Comparison of ENCODE assay signal across 17 mouse cellular contexts in the genomic region with DNA sequence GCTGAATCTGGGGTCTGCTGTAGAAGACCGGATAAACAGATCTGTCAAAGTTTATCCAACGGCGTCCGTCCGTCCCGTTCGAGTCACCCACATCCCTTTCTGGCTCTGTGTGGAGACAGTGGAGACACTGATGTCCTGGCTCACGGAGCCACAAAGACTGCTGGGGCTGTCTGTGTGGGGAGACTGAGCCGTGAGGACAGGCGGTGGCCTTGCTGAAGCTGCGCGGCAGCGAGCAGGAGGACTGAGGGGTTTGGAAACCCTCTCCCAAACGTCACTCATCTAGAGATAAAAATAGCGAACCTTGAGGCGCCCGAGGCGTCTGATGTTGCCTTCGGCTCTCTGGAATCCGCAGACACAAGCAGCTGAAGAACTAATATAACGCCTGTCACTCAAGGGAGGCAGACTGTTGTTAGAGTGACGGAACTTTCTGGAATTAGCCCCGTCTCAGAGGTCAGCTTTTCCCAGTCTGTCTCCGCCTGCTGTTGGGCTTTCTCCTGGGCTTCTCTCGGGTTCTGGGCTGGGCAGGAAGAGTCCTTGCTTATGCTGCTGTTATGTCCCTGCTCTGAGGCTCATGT.
DNase-seq lines count a peak whose midpoint lies in the region; ATAC-seq lines count a peak whose summit lies in the region.
"Had no signal": no experiment of that assay in that cellular context is flagged by ENCODE, and none has a peak within 500 bp of the region (broad histone marks: within the 10 kb centered on the region; RNA-seq: fewer than 3 reads in every experiment).

No protein-coding gene starts in this region.

- DNase-seq in adrenal gland, postnatal 14 days: peak; percentile 17
- DNase-seq in adrenal gland, postnatal 25 days: no peak
- DNase-seq in heart, postnatal 25 days (ENCODE audit: low spot score): no peak
- DNase-seq in midbrain, embryonic 14.5 days: peak; percentile 38
- peak; percentile 73 for DNase-seq in skeletal muscle tissue, adult 2 months (ENCODE audit: low read depth, low spot score)
- no peak for DNase-seq in liver, embryonic 11.5 days (ENCODE audit: low spot score)
- DNase-seq: adrenal gland, postnatal 36 days; cerebellum, adult 11-12 months; kidney, postnatal 14 days; left cerebral cortex, postnatal 4 days; right cerebral cortex, postnatal 14 days; thymus, adult 18-20 months had no signal

- 0 out of 2 replicates have a peak, but pooled peaks have one; percentile 46 for ATAC-seq in heart, embryonic 16.5 days (replicated peaks; ENCODE audit: extremely low read depth, insufficient read depth, low FRiP score)
- ATAC-seq in midbrain, embryonic 14.5 days (ENCODE audit: low FRiP score, low TSS enrichment): no peak
- no peak; the same call in 1 of the 2 replicates for ATAC-seq in midbrain, embryonic 16.5 days
- ATAC-seq in liver, embryonic 11.5 days (replicated peaks; ENCODE audit: low FRiP score): no peak
- ATAC-seq: intestine, embryonic 15.5 days had no signal

- H3K4me1 ChIP-seq in heart, embryonic 16.5 days (ENCODE audit: control insufficient read depth, insufficient read depth, low read length): peaks cover 9% of the 10 kb centered on the region; the same call in 1 of the 2 replicates
- H3K4me1 ChIP-seq in midbrain, embryonic 14.5 days (ENCODE audit: control insufficient read depth, insufficient read depth, low read length): no peaks in the 10 kb centered on the region
- H3K4me1 ChIP-seq in midbrain, embryonic 16.5 days (ENCODE audit: control insufficient read depth, insufficient read depth, low read length): peaks cover 5% of the 10 kb centered on the region; the same call in 1 of the 2 replicates
- H3K4me1 ChIP-seq in liver, embryonic 11.5 days (replicated peaks; ENCODE audit: control insufficient read depth, insufficient read depth, low read length): no peaks in the 10 kb centered on the region
- H3K4me1 ChIP-seq: forebrain, embryonic 10.5 days; intestine, embryonic 15.5 days had no signal

- no peaks in the 10 kb centered on the region; the same call in 1 of the 2 replicates for H3K9me3 ChIP-seq in heart, embryonic 16.5 days (replicated peaks; ENCODE audit: control insufficient read depth, low read length)
- H3K9me3 ChIP-seq in midbrain, embryonic 14.5 days (ENCODE audit: control insufficient read depth, low read length): peaks cover 3% of the 10 kb centered on the region; the same call in 1 of the 2 replicates
- H3K9me3 ChIP-seq in midbrain, embryonic 16.5 days (replicated peaks; ENCODE audit: control insufficient read depth, low read length, poor library complexity, severe bottlenecking): peaks cover 2% of the 10 kb centered on the region; the same call in 1 of the 2 replicates
- H3K9me3 ChIP-seq in liver, embryonic 11.5 days (ENCODE audit: control insufficient read depth, low read length): no peaks in the 10 kb centered on the region
- H3K9me3 ChIP-seq: intestine, embryonic 15.5 days had no signal

- H3K27me3 ChIP-seq in heart, embryonic 16.5 days (ENCODE audit: control insufficient read depth, insufficient read depth, low read length): no peaks in the 10 kb centered on the region
- no peaks in the 10 kb centered on the region for H3K27me3 ChIP-seq in midbrain, embryonic 14.5 days (ENCODE audit: control insufficient read depth, insufficient read depth, low read length)
- no peaks in the 10 kb centered on the region for H3K27me3 ChIP-seq in midbrain, embryonic 16.5 days (ENCODE audit: control insufficient read depth, insufficient read depth, low read depth, low read length)
- H3K27me3 ChIP-seq in liver, embryonic 11.5 days (replicated peaks; ENCODE audit: control insufficient read depth, insufficient read depth, low read length): no peaks in the 10 kb centered on the region
- H3K27me3 ChIP-seq: intestine, embryonic 15.5 days had no signal

- intact Hi-C loops in heart, postnatal 25 days (cut with DNase I): no loop called here

- peak overlapping the region; percentile 41 for H3K4me2 ChIP-seq in heart, embryonic 16.5 days (ENCODE audit: low read depth, low read length)
- H3K4me2 ChIP-seq in midbrain, embryonic 14.5 days (ENCODE audit: low read length): no peak overlapping the region
- no peak overlapping the region for H3K4me2 ChIP-seq in midbrain, embryonic 16.5 days (ENCODE audit: low read length)
- no peak overlapping the region for H3K4me2 ChIP-seq in liver, embryonic 11.5 days
- H3K4me2 ChIP-seq: intestine, embryonic 15.5 days had no signal

- H3K4me3 ChIP-seq in heart, embryonic 16.5 days (ENCODE audit: low read length): peak overlapping the region; percentile 11; the same call in 1 of the 2 replicates
- H3K4me3 ChIP-seq in midbrain, embryonic 14.5 days (replicated peaks; ENCODE audit: low read depth, low read length): no peak overlapping the region
- no peak overlapping the region for H3K4me3 ChIP-seq in midbrain, embryonic 16.5 days (ENCODE audit: low read depth, low read length)
- H3K4me3 ChIP-seq in liver, embryonic 11.5 days (ENCODE audit: low read depth, low read length): no peak overlapping the region
- H3K4me3 ChIP-seq: forebrain, embryonic 10.5 days; intestine, embryonic 15.5 days had no signal

- H3K9ac ChIP-seq in heart, embryonic 16.5 days (ENCODE audit: low read length): peak overlapping the region; percentile 34
- no peak overlapping the region for H3K9ac ChIP-seq in midbrain, embryonic 14.5 days (replicated peaks; ENCODE audit: low read length)
- no peak overlapping the region for H3K9ac ChIP-seq in midbrain, embryonic 16.5 days (ENCODE audit: low read depth, low read length)
- H3K9ac ChIP-seq in liver, embryonic 11.5 days (ENCODE audit: low read depth, low read length): no peak overlapping the region
- H3K9ac ChIP-seq: intestine, embryonic 15.5 days had no signal

- no peak overlapping the region for H3K27ac ChIP-seq in heart, embryonic 16.5 days (ENCODE audit: low read length)
- H3K27ac ChIP-seq in midbrain, embryonic 14.5 days (replicated peaks; ENCODE audit: low read depth, low read length): no peak overlapping the region
- H3K27ac ChIP-seq in midbrain, embryonic 16.5 days (ENCODE audit: low read length): no peak overlapping the region
- H3K27ac ChIP-seq in liver, embryonic 11.5 days (ENCODE audit: low read depth, low read length): no peak overlapping the region
- H3K27ac ChIP-seq: forebrain, embryonic 10.5 days; intestine, embryonic 15.5 days; macrophage had no signal

- WGBS in heart, embryonic 16.5 days: 34% methylated on average over 25 of the region's 25 CpGs
- 70% methylated on average over 25 of the region's 25 CpGs for WGBS in midbrain, embryonic 14.5 days
- WGBS in midbrain, embryonic 16.5 days: 74% methylated on average over 25 of the region's 25 CpGs
- WGBS in liver, embryonic 11.5 days: 66% methylated on average over 25 of the region's 25 CpGs

- no peaks in the 10 kb centered on the region for H3K36me3 ChIP-seq in heart, embryonic 16.5 days (ENCODE audit: control insufficient read depth, insufficient read depth)
- H3K36me3 ChIP-seq in midbrain, embryonic 14.5 days (ENCODE audit: control insufficient read depth, insufficient read depth, low read length): no peaks in the 10 kb centered on the region
- H3K36me3 ChIP-seq in midbrain, embryonic 16.5 days (ENCODE audit: control insufficient read depth, insufficient read depth, low read length): peaks cover 4% of the 10 kb centered on the region; the same call in 1 of the 2 replicates
- no peaks in the 10 kb centered on the region for H3K36me3 ChIP-seq in liver, embryonic 11.5 days (ENCODE audit: control insufficient read depth, insufficient read depth, low read length)
- H3K36me3 ChIP-seq: forebrain, embryonic 10.5 days; intestine, embryonic 15.5 days had no signal

Comparison
In these comparisons a context has a peak if more than half of its experiments do, and no peak if none do; other contexts are left out.
1. DNase-seq: peak in adrenal gland, postnatal 14 days (single experiment), midbrain, embryonic 14.5 days (single experiment) and skeletal muscle tissue, adult 2 months (single experiment); none in adrenal gland, postnatal 25 days (single experiment), heart, postnatal 25 days (single experiment) and liver, embryonic 11.5 days (single experiment).